Comparison of ENCODE assay signal across 8 mouse cellular contexts in genomic region chr15:80255646-80256121, GRCm38 (mm10). TPM values are rescaled to one million over a fixed set of nuclear protein-coding genes. Genes with fewer than 3 reads are reported as not detected.
DNase-seq lines count a peak whose midpoint lies in the region; ATAC-seq and TF ChIP-seq lines count a peak whose summit lies in the region.

No protein-coding gene starts in this region.

- peaks cover 0 to 12% of the 10 kb centered on the region in 2 experiments; a peak in 1 of 4 replicates for H3K4me1 ChIP-seq in ES-E14 (ENCODE audit: control insufficient read depth in 2 of 2, insufficient read depth in 2 of 2, low read length in 2 of 2, poor library complexity in 1 of 2)
- peaks cover 55% of the 10 kb centered on the region for H3K4me1 ChIP-seq in heart, embryonic 15.5 days (replicated peaks)
- peaks cover 25% of the 10 kb centered on the region for H3K4me1 ChIP-seq in lung, embryonic 16.5 days (replicated peaks; ENCODE audit: control insufficient read depth, insufficient read depth, low read length)
- peaks cover 11% of the 10 kb centered on the region for H3K4me1 ChIP-seq in olfactory bulb, adult 2 months (ENCODE audit: control insufficient read depth, insufficient read depth, low read length)

- TF ChIP-seq CTCF in olfactory bulb, adult 2 months (IDR thresholded peaks at IDR 0.05; ENCODE audit: insufficient read depth, low read depth, low read length), result no peak

- TF ChIP-seq POLR2A in olfactory bulb, adult 2 months (IDR thresholded peaks at IDR 0.05; ENCODE audit: insufficient read depth, low read depth, low read length), result no peak; the same call in 1 of the 2 replicates

- H3K36me3 ChIP-seq in ES-E14 (ENCODE audit: control insufficient read depth, insufficient read depth, low read length, poor library complexity, severe bottlenecking), result peaks cover 33% of the 10 kb centered on the region
- H3K36me3 ChIP-seq in heart, embryonic 15.5 days, result peaks cover 25% of the 10 kb centered on the region
- peaks cover 31% of the 10 kb centered on the region for H3K36me3 ChIP-seq in lung, embryonic 16.5 days (ENCODE audit: control insufficient read depth, insufficient read depth, low read length)

- ATAC-seq in erythroid progenitor cell, adult 5-6 weeks (replicated peaks; ENCODE audit: low FRiP score, poor library complexity, severe bottlenecking), result peak; percentile 20
- peak; percentile 54 for ATAC-seq in heart, embryonic 15.5 days (replicated peaks; ENCODE audit: insufficient number of reproducible peaks, insufficient read depth, low FRiP score, low read depth)
- ATAC-seq in lung, embryonic 16.5 days (ENCODE audit: low read depth), result peak; percentile 70

- peak overlapping the region; percentile 96 for H3K9ac ChIP-seq in ES-E14 (ENCODE audit: insufficient read depth, low read depth, low read length, poor library complexity, severe bottlenecking)
- peak overlapping the region; percentile 99 for H3K9ac ChIP-seq in heart, embryonic 15.5 days
- peak overlapping the region; percentile 100 for H3K9ac ChIP-seq in lung, embryonic 16.5 days (ENCODE audit: low read length)

- H3K4me3 ChIP-seq in ES-E14 (ENCODE audit: insufficient read depth in 1 of 2, low read depth in 1 of 2, low read length in 2 of 2, poor library complexity in 1 of 2, severe bottlenecking in 1 of 2), result peak overlapping the region; percentile 80 to 89
- H3K4me3 ChIP-seq in heart, embryonic 15.5 days, result peak overlapping the region; percentile 95
- H3K4me3 ChIP-seq in lung, embryonic 16.5 days (ENCODE audit: low read length), result peak overlapping the region; percentile 99
- peak overlapping the region; percentile 90 for H3K4me3 ChIP-seq in olfactory bulb, adult 2 months (ENCODE audit: insufficient read depth, low read depth, low read length)

- H3K4me2 ChIP-seq in heart, embryonic 15.5 days, result peak overlapping the region; percentile 79
- peak overlapping the region; percentile 95 for H3K4me2 ChIP-seq in lung, embryonic 16.5 days (ENCODE audit: low read depth, low read length)

- H3K9me3 ChIP-seq in ES-E14 (ENCODE audit: control insufficient read depth, insufficient read depth, low read depth, low read length), result no peaks in the 10 kb centered on the region
- H3K9me3 ChIP-seq in heart, embryonic 15.5 days (replicated peaks), result no peaks in the 10 kb centered on the region
- no peaks in the 10 kb centered on the region for H3K9me3 ChIP-seq in lung, embryonic 16.5 days (ENCODE audit: control insufficient read depth, low read length)

- peak overlapping the region; percentile 97 for H3K27ac ChIP-seq in ES-E14 (ENCODE audit: insufficient read depth, low read depth, low read length, poor library complexity, severe bottlenecking)
- peak overlapping the region; percentile 99 for H3K27ac ChIP-seq in heart, embryonic 15.5 days
- peak overlapping the region; percentile 98 for H3K27ac ChIP-seq in lung, embryonic 16.5 days (ENCODE audit: low read length)
- H3K27ac ChIP-seq in olfactory bulb, adult 2 months (ENCODE audit: insufficient read depth, low read depth, low read length), result peak overlapping the region; percentile 100

- DNase-seq in ES-E14 (ENCODE audit: low read depth, low spot score), result no peak
- DNase-seq in c-Kit-positive CD71-negative TER-119-negative erythroid progenitor cells, embryonic 14.5 days (ENCODE audit: low read depth), result peak; percentile 74
- peak; percentile 90 for DNase-seq in kidney, postnatal 14 days
- peak; percentile 60 for DNase-seq in thymus, postnatal 0 days (ENCODE audit: low spot score)

- H3K27me3 ChIP-seq in heart, embryonic 15.5 days, result no peaks in the 10 kb centered on the region
- H3K27me3 ChIP-seq in lung, embryonic 16.5 days (ENCODE audit: control insufficient read depth, insufficient read depth, low read depth, low read length), result no peaks in the 10 kb centered on the region

- in situ Hi-C loops in ES-E14 (cut with MboI; ENCODE audit: low sequenced_read_pairs in 2 of 2, unreplicated experiment in 2 of 2), result no loop called here

- WGBS in heart, embryonic 15.5 days, result under 1% methylated on average over 51 of the region's 51 CpGs
- WGBS in lung, embryonic 16.5 days, result under 1% methylated on average over 51 of the region's 51 CpGs
- WGBS in olfactory bulb, adult 2 months, result under 1% methylated on average over 51 of the region's 51 CpGs

TF ChIP-seq in ES-E14, 5 proteins besides CTCF, POLR2A, EP300 and RAD21:
- TF ChIP-seq MAFK (IDR thresholded peaks at IDR 0.05; ENCODE audit: insufficient read depth, low read depth, low read length) (no peak), ZNF384 (IDR thresholded peaks at IDR 0.05; ENCODE audit: low read depth, low read length) (no peak)

RNA-seq across cellular contexts. Expression of gene Atf4, which starts 0.7 kb away (rescaled TPM):
- 208 and 250 TPM in 2 replicates for total RNA-seq in ES-E14 (2012; rRNA removed)
- total RNA-seq in erythroid progenitor cell, adult 5-6 weeks (2015; ENCODE audit: low replicate concordance), result 287 and 355 TPM in 2 replicates
- 402 and 410 TPM in 2 replicates for total RNA-seq in erythroid progenitor cell, adult 5-6 weeks (2017; ENCODE audit: low replicate concordance)
- 71.5 and 81.8 TPM in 2 replicates for polyA plus RNA-seq in heart, embryonic 15.5 days (2015; fragmentation: Nextera tagmentation; extraction: Ambion mirVana)
- 117 and 121 TPM in 2 replicates for polyA plus RNA-seq in lung, embryonic 16.5 days (2015; fragmentation: Nextera tagmentation; extraction: Ambion mirVana)
- not detected in 2 replicates for polyA plus RNA-seq in olfactory bulb, adult 2 months (2012; ENCODE audit: insufficient read depth, insufficient read length, low replicate concordance, missing spikeins)
- polyA plus RNA-seq in thymus, postnatal 0 days (2015; fragmentation: Nextera tagmentation; extraction: Ambion mirVana), result 103 and 106 TPM in 2 replicates

RNA-seq across cellular contexts. Expression of gene Rps19bp1, which starts 8.4 kb away (rescaled TPM):
- total RNA-seq in ES-E14 (2012; rRNA removed), result 39.1 and 59.4 TPM in 2 replicates
- total RNA-seq in erythroid progenitor cell, adult 5-6 weeks (2015; ENCODE audit: low replicate concordance), result 13.8 and 15.5 TPM in 2 replicates
- 3.8 and 11.3 TPM in 2 replicates for total RNA-seq in erythroid progenitor cell, adult 5-6 weeks (2017; ENCODE audit: low replicate concordance)
- polyA plus RNA-seq in heart, embryonic 15.5 days (2015; fragmentation: Nextera tagmentation; extraction: Ambion mirVana), result 33.8 and 35.9 TPM in 2 replicates
- polyA plus RNA-seq in lung, embryonic 16.5 days (2015; fragmentation: Nextera tagmentation; extraction: Ambion mirVana), result 40.3 and 44.2 TPM in 2 replicates
- polyA plus RNA-seq in olfactory bulb, adult 2 months (2012; ENCODE audit: insufficient read depth, insufficient read length, low replicate concordance, missing spikeins), result not detected in 2 replicates
- 56.7 and 58.4 TPM in 2 replicates for polyA plus RNA-seq in thymus, postnatal 0 days (2015; fragmentation: Nextera tagmentation; extraction: Ambion mirVana)

RNA-seq across cellular contexts. Expression of gene AC140267.1, which starts 20.0 kb away (rescaled TPM):
- not detected in 2 replicates for total RNA-seq in ES-E14 (2012; rRNA removed)
- 43.2 TPM in 1 of 2 replicates, not detected in the other for total RNA-seq in erythroid progenitor cell, adult 5-6 weeks (2015; ENCODE audit: low replicate concordance)
- not detected in 2 replicates for total RNA-seq in erythroid progenitor cell, adult 5-6 weeks (2017; ENCODE audit: low replicate concordance)
- not detected in 2 replicates for polyA plus RNA-seq in heart, embryonic 15.5 days (2015; fragmentation: Nextera tagmentation; extraction: Ambion mirVana)
- not detected in 2 replicates for polyA plus RNA-seq in lung, embryonic 16.5 days (2015; fragmentation: Nextera tagmentation; extraction: Ambion mirVana)
- polyA plus RNA-seq in olfactory bulb, adult 2 months (2012; ENCODE audit: insufficient read depth, insufficient read length, low replicate concordance, missing spikeins), result not detected in 2 replicates
- polyA plus RNA-seq in thymus, postnatal 0 days (2015; fragmentation: Nextera tagmentation; extraction: Ambion mirVana), result not detected in 2 replicates

RNA-seq across cellular contexts. Expression of gene Mief1, which starts 21.9 kb away (rescaled TPM):
- 47.9 and 57.7 TPM in 2 replicates for total RNA-seq in ES-E14 (2012; rRNA removed)
- 15.5 and 18.9 TPM in 2 replicates for total RNA-seq in erythroid progenitor cell, adult 5-6 weeks (2015; ENCODE audit: low replicate concordance)
- total RNA-seq in erythroid progenitor cell, adult 5-6 weeks (2017; ENCODE audit: low replicate concordance), result 18.1 and 23.0 TPM in 2 replicates
- polyA plus RNA-seq in heart, embryonic 15.5 days (2015; fragmentation: Nextera tagmentation; extraction: Ambion mirVana), result 21.1 and 26.8 TPM in 2 replicates
- 26.7 and 28.4 TPM in 2 replicates for polyA plus RNA-seq in lung, embryonic 16.5 days (2015; fragmentation: Nextera tagmentation; extraction: Ambion mirVana)
- not detected in 2 replicates for polyA plus RNA-seq in olfactory bulb, adult 2 months (2012; ENCODE audit: insufficient read depth, insufficient read length, low replicate concordance, missing spikeins)
- 25.3 and 27.7 TPM in 2 replicates for polyA plus RNA-seq in thymus, postnatal 0 days (2015; fragmentation: Nextera tagmentation; extraction: Ambion mirVana)

RNA-seq across cellular contexts. Expression of gene Cacna1i, which starts 31.4 kb away (rescaled TPM):
- total RNA-seq in ES-E14 (2012; rRNA removed), result 0.69 and 1.7 TPM in 2 replicates
- total RNA-seq in erythroid progenitor cell, adult 5-6 weeks (2015; ENCODE audit: low replicate concordance), result not detected in 2 replicates
- total RNA-seq in erythroid progenitor cell, adult 5-6 weeks (2017; ENCODE audit: low replicate concordance), result not detected in 2 replicates
- not detected in 2 replicates for polyA plus RNA-seq in heart, embryonic 15.5 days (2015; fragmentation: Nextera tagmentation; extraction: Ambion mirVana)
- polyA plus RNA-seq in lung, embryonic 16.5 days (2015; fragmentation: Nextera tagmentation; extraction: Ambion mirVana), result not detected in 2 replicates
- not detected in 2 replicates for polyA plus RNA-seq in olfactory bulb, adult 2 months (2012; ENCODE audit: insufficient read depth, insufficient read length, low replicate concordance, missing spikeins)
- 0.01 and 0.03 TPM in 2 replicates for polyA plus RNA-seq in thymus, postnatal 0 days (2015; fragmentation: Nextera tagmentation; extraction: Ambion mirVana)

Comparison
In these comparisons a context has a peak if more than half of its experiments do, and no peak if none do; other contexts are left out.
1. ATAC-seq: peak in every context shown above with its lines; median percentile 70 in lung, embryonic 16.5 days; 54 in heart, embryonic 15.5 days; 20 in erythroid progenitor cell, adult 5-6 weeks.